Mouse (Mus musculus): Measurements from ENCODE around the gene Hoxd13. TPM values are rescaled to one million over a fixed set of nuclear protein-coding genes. Genes with fewer than 3 reads are reported as not detected.

Hoxd13 gene
- polyA plus RNA-seq, 1 experiment from 2014 or later = 0.45 TPM

GRCm38 (mm10) chr2:74692808-74693431 is 24.8 kb downstream of the Hoxd13 start:
- H3K27ac ChIP-seq (ENCODE audit: low read depth, low read length) = no peak overlapping the region
- no peaks in the 10 kb centered on the region for H3K9me3 ChIP-seq (ENCODE audit: control insufficient read depth, low read length)
- DNase-seq (ENCODE audit: low spot score) = no peak
- WGBS = 2% methylated on average over 20 of the region's 20 CpGs
- ATAC-seq (replicated peaks; ENCODE audit: low FRiP score) = no peak
- peaks cover 99% of the 10 kb centered on the region for H3K27me3 ChIP-seq (replicated peaks; ENCODE audit: control insufficient read depth, insufficient read depth, low read length)
- no peaks in the 10 kb centered on the region for H3K4me1 ChIP-seq (replicated peaks; ENCODE audit: control insufficient read depth, insufficient read depth, low read length)
- no peak overlapping the region for H3K4me2 ChIP-seq
- no peak overlapping the region for H3K9ac ChIP-seq (ENCODE audit: low read depth, low read length)
- no peak overlapping the region for H3K4me3 ChIP-seq (ENCODE audit: low read depth, low read length)
- H3K36me3 ChIP-seq (ENCODE audit: control insufficient read depth, insufficient read depth, low read length) = no peaks in the 10 kb centered on the region

- ATAC-seq (replicated peaks; ENCODE audit: low FRiP score) (no peak), DNase-seq (ENCODE audit: low spot score) (no peak)
- Histone ChIP-seq H3K9ac (ENCODE audit: low read depth, low read length) (no peak overlapping the region), H3K4me1 (replicated peaks; ENCODE audit: control insufficient read depth, insufficient read depth, low read length) (no peaks in the 10 kb centered on the region), H3K9me3 (ENCODE audit: control insufficient read depth, low read length) (no peaks in the 10 kb centered on the region), H3K27me3 (replicated peaks; ENCODE audit: control insufficient read depth, insufficient read depth, low read length) (peaks cover 99% of the 10 kb centered on the region), H3K4me2 (no peak overlapping the region), H3K36me3 (ENCODE audit: control insufficient read depth, insufficient read depth, low read length) (no peaks in the 10 kb centered on the region), H3K4me3 (ENCODE audit: low read depth, low read length) (no peak overlapping the region), H3K27ac (ENCODE audit: low read depth, low read length) (no peak overlapping the region)
- 10% methylated on average over 4 of the region's 4 CpGs for WGBS
Observed at GRCm38 (mm10) chr2:74693432-74693827, 25.3 kb downstream of the Hoxd13 start.

- no peak overlapping the region for H3K4me2 ChIP-seq
- no peaks in the 10 kb centered on the region for H3K9me3 ChIP-seq (ENCODE audit: control insufficient read depth, low read length)
- no peak for ATAC-seq (replicated peaks; ENCODE audit: low FRiP score)
- no peaks in the 10 kb centered on the region for H3K4me1 ChIP-seq (replicated peaks; ENCODE audit: control insufficient read depth, insufficient read depth, low read length)
- no peaks in the 10 kb centered on the region for H3K36me3 ChIP-seq (ENCODE audit: control insufficient read depth, insufficient read depth, low read length)
- no peak overlapping the region for H3K4me3 ChIP-seq (ENCODE audit: low read depth, low read length)
- H3K9ac ChIP-seq (ENCODE audit: low read depth, low read length) = no peak overlapping the region
- H3K27ac ChIP-seq (ENCODE audit: low read depth, low read length) = no peak overlapping the region
- DNase-seq (ENCODE audit: low spot score) = peak; percentile 46
- H3K27me3 ChIP-seq (replicated peaks; ENCODE audit: control insufficient read depth, insufficient read depth, low read length) = peaks cover 99% of the 10 kb centered on the region
- WGBS = 2% methylated on average over 16 of the region's 16 CpGs
Observed at GRCm38 (mm10) chr2:74694066-74694465, 26.0 kb downstream of the Hoxd13 start.

GRCm38 (mm10) chr2:74695383-74695782 is 27.3 kb downstream of the Hoxd13 start:
- H3K4me2 ChIP-seq = no peak overlapping the region

DNA sequence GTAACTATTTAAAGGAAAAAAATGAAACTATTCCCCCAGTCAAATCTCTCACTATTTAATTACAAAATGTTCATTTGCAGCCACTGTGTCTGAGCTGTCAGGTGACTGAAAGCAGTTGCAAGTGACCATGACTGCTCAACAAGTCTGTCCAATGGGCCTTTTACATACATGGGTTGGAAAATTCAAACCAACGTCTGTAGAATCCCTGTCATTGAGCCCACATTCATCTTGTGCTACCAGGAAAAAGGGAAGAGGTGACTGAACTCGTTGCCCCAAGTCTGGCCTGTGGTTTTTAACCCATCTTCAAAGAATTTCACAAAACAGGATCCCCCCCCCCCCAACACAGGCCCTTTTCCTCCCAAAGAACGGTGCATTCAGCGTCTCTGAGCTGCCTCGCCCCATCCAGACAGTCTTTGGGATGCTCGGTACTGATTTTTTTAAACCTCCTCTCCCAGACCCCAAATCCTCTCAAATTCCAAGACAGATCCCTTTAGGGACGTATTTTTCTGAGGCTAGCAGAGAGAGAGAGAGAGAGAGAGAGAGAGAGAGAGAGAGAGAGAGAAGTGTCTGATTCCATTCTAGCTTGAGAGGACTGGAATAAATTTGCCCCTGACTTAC is 27.8 kb downstream of the Hoxd13 start:
- Histone ChIP-seq H3K36me3 (ENCODE audit: control insufficient read depth, insufficient read depth, low read length) (no peaks in the 10 kb centered on the region), H3K4me3 (ENCODE audit: low read depth, low read length) (no peak overlapping the region), H3K27ac (ENCODE audit: low read depth, low read length) (no peak overlapping the region), H3K9ac (ENCODE audit: low read depth, low read length) (no peak overlapping the region), H3K27me3 (replicated peaks; ENCODE audit: control insufficient read depth, insufficient read depth, low read length) (peaks cover 100% of the 10 kb centered on the region), H3K4me1 (replicated peaks; ENCODE audit: control insufficient read depth, insufficient read depth, low read length) (no peaks in the 10 kb centered on the region), H3K4me2 (no peak overlapping the region), H3K9me3 (ENCODE audit: control insufficient read depth, low read length) (no peaks in the 10 kb centered on the region)
- ATAC-seq (replicated peaks; ENCODE audit: low FRiP score) = no peak
- WGBS = 10% methylated on average over 7 of the region's 7 CpGs
- peak; percentile 30 for DNase-seq (ENCODE audit: low spot score)

More at GRCm38 (mm10) chr2:74695383-74695782, 27.3 kb downstream of the Hoxd13 start:
- no peaks in the 10 kb centered on the region for H3K9me3 ChIP-seq (ENCODE audit: control insufficient read depth, low read length)
- DNase-seq (ENCODE audit: low spot score) (no peak), ATAC-seq (replicated peaks; ENCODE audit: low FRiP score) (no peak)
- 4% methylated on average over 1 of the region's 1 CpGs for WGBS
- H3K27me3 ChIP-seq (replicated peaks; ENCODE audit: control insufficient read depth, insufficient read depth, low read length) = peaks cover 100% of the 10 kb centered on the region
- no peaks in the 10 kb centered on the region for H3K36me3 ChIP-seq (ENCODE audit: control insufficient read depth, insufficient read depth, low read length)
- no peaks in the 10 kb centered on the region for H3K4me1 ChIP-seq (replicated peaks; ENCODE audit: control insufficient read depth, insufficient read depth, low read length)
- H3K9ac ChIP-seq (ENCODE audit: low read depth, low read length) = no peak overlapping the region
- no peak overlapping the region for H3K27ac ChIP-seq (ENCODE audit: low read depth, low read length)
- no peak overlapping the region for H3K4me3 ChIP-seq (ENCODE audit: low read depth, low read length)

DNA sequence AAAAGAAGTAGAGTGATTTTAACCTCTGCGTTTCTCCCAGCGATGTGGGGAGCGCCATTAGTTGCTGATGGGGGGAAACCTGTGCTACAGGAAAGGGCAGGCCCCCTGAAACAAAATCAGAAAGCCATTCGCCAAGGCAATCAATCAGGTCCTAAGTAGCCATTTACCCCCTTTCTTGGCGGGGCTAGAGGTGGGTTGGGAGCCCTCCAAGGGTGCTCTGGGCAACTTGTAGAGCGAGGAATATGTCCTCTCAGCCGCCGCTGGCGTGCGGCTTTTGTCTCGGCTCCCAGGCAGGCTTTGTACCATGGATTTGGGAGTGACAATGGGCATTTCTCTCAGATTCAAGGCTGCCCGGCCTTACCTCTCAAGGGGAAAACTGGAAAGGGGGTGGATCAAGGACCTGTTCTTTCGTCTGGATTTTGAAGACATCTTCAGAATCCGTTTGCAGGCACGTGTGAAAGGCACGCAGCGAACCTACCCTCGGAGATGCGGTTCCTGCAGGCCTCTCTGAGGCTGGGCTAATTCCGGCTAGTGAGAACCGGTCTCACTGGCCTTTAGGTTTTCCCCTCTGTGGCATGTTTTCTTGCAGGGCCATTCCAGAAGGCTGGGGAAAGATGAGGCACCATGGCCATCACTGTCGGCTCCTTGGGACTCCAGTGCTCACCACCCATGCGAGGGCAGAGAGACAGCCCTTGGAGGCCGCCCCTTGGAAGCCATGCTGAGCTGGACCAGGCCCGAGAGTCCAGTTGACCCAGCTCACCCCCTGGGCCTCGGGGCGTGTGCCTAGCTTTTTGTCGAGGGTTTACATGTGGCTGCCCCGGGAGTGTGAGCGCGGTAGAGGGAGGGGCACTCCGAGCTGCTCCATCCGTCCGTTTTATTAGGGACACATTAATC is 28.6 kb downstream of the Hoxd13 start:
- Histone ChIP-seq H3K27ac (ENCODE audit: low read depth, low read length) (no peak overlapping the region), H3K36me3 (ENCODE audit: control insufficient read depth, insufficient read depth, low read length) (no peaks in the 10 kb centered on the region), H3K4me3 (ENCODE audit: low read depth, low read length) (no peak overlapping the region), H3K4me2 (no peak overlapping the region), H3K9me3 (ENCODE audit: control insufficient read depth, low read length) (no peaks in the 10 kb centered on the region), H3K27me3 (replicated peaks; ENCODE audit: control insufficient read depth, insufficient read depth, low read length) (peaks cover 100% of the 10 kb centered on the region), H3K4me1 (replicated peaks; ENCODE audit: control insufficient read depth, insufficient read depth, low read length) (no peaks in the 10 kb centered on the region), H3K9ac (ENCODE audit: low read depth, low read length) (no peak overlapping the region)
- DNase-seq (ENCODE audit: low spot score) = peak; percentile 40
- no peak for ATAC-seq (replicated peaks; ENCODE audit: low FRiP score)
- 4% methylated on average over 34 of the region's 34 CpGs for WGBS

GRCm38 (mm10) chr2:74697567-74698121 is 29.5 kb downstream of the Hoxd13 start, which contains the start of gene Hoxd9:
Gene Hoxd9, plus strand, starts transcription at chr2:74697727.
- Histone ChIP-seq H3K4me3 (ENCODE audit: low read depth, low read length) (peak within 1 kb of the TSS; percentile 36), H3K4me1 (replicated peaks; ENCODE audit: control insufficient read depth, insufficient read depth, low read length) (no peaks in the 10 kb centered on the region), H3K27ac (ENCODE audit: low read depth, low read length) (no peak within 1 kb of the TSS), H3K9me3 (ENCODE audit: control insufficient read depth, low read length) (no peaks in the 10 kb centered on the region), H3K36me3 (ENCODE audit: control insufficient read depth, insufficient read depth, low read length) (no peaks in the 10 kb centered on the region), H3K27me3 (replicated peaks; ENCODE audit: control insufficient read depth, insufficient read depth, low read length) (peaks cover 99% of the 10 kb centered on the region), H3K9ac (ENCODE audit: low read depth, low read length) (no peak within 1 kb of the TSS), H3K4me2 (peak within 1 kb of the TSS; percentile 50)
- DNase-seq (ENCODE audit: low spot score) (peak; percentile 62), ATAC-seq (replicated peaks; ENCODE audit: low FRiP score) (no peak)
- under 1% methylated on average over 43 of the region's 43 CpGs for WGBS

GRCm38 (mm10) chr2:74698201-74699052 is 30.3 kb downstream of the Hoxd13 start:
- ATAC-seq (replicated peaks; ENCODE audit: low FRiP score) (no peak), DNase-seq (ENCODE audit: low spot score) (peak; percentile 56)
- no peaks in the 10 kb centered on the region for H3K4me1 ChIP-seq (replicated peaks; ENCODE audit: control insufficient read depth, insufficient read depth, low read length)
- H3K27me3 ChIP-seq (replicated peaks; ENCODE audit: control insufficient read depth, insufficient read depth, low read length) = peaks cover 99% of the 10 kb centered on the region
- H3K4me2 ChIP-seq = peak overlapping the region; percentile 50
- no peaks in the 10 kb centered on the region for H3K36me3 ChIP-seq (ENCODE audit: control insufficient read depth, insufficient read depth, low read length)
- H3K9ac ChIP-seq (ENCODE audit: low read depth, low read length) = no peak overlapping the region
- H3K9me3 ChIP-seq (ENCODE audit: control insufficient read depth, low read length) = no peaks in the 10 kb centered on the region
- H3K4me3 ChIP-seq (ENCODE audit: low read depth, low read length) = peak overlapping the region; percentile 36
- no peak overlapping the region for H3K27ac ChIP-seq (ENCODE audit: low read depth, low read length)
- under 1% methylated on average over 84 of the region's 86 CpGs for WGBS
